Mouse (Mus musculus) B cell, adult 2 months (primary cell): Measurements from ENCODE around the gene Pm20d1.
"Not testable (repeated sequence)": the region's sequence is repeated elsewhere in the genome, so short reads cannot be mapped to it uniquely, and the experiment has no call there.

ENCODE experiments used
- DNase-seq, 2 experiments: peaks; one replicate each; pipeline ENCODE4 v3.0.0; 2022

Gene Pm20d1

DNA sequence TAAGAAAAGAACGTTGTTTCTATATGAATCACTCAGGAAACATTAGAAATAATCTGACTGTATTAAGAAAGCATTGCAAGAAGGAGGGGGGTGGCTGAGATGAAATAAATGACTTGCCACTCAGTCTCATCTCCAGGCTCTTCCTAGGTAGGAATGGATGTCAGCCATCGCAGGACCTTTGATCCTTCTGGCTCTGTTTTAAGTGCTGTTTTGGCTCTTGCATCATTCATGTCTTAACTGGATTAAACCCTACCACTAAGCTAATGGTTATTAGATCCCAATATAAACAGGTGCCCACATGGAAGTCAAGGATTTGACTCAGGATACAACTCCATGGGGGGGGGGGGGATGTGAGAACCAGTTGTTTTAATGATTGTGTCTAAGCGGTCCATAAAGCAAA is 2.0 kb upstream of the Pm20d1 start:
- DNase-seq, result no peak

DNA sequence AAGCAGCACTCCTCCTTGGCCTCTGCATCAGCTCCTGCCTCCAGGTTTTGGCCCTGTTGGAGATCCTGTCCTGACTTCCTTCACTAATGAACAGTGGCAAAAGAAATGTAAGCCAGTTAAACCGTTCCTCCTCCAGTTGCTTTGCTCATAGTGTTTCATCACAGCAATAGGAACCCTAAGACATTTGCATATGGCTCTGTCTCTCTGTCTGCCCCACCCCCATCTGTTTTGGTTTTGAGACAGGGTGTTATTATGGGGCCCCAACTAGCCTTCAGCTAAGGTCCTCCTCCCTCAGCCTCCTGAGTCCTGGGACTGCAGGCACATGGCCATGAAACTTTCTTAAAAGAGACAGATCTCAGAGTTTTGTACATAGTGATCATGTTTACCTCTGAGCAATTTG is 2.8 kb downstream of the Pm20d1 start:
- DNase-seq, result no peak

DNA sequence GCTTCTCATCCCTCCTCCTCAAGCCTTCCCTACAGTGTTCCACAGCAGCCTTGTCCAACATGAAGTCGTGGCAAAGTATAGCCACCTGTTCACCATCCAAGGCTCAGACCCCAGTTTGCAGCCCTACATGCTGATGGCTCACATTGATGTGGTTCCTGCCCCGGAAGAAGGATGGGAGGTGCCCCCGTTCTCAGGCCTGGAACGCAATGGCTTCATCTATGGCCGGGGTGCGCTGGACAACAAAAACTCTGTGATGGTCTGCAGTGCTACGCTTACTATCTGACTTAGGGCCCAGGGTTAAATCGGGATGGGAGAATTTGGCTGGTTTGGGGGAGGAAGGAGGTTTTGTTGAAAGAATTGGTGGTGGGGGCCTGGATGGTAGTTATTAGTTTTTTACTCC is 3.9 kb downstream of the Pm20d1 start:
- DNase-seq, result no peak

DNA sequence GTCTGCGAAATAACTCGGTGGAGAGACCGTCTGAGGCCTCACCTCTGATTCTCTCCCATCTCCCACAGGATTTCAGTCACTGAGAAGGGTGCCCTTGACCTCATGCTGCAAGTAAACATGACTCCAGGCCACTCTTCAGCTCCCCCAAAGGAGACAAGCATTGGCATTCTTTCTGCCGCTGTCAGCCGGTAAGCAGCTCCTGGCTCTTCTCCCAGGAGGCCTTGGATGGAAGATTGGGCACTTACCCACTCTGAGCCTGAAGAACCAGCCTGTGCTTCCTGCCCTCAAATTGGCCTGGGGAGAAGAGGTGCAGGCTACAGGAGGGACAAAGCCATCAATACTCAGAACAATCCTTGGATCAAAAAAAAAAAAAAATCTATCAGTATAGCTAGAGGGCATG is 5.5 kb downstream of the Pm20d1 start:
- no peak for DNase-seq

DNA sequence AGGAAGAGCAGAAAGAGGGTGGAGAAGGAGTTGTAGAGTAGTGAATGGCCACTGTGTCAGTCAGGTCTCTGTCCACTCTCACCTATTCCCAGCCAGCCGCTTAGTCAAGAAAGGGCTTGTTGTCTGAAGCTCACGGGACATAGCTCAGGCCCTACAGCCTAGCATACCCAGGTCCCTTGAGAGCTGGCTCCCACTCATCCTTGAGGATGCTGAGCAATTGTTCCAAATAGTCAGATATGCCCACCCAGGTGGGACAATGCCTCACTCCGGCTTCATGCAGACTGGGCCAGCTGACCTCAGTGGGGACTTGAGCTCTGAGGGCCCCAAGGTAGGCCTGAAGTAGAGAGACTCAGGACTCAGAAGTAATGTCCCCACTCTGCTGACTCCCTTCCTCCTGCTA is 7.0 kb downstream of the Pm20d1 start:
- no peak for DNase-seq

DNA sequence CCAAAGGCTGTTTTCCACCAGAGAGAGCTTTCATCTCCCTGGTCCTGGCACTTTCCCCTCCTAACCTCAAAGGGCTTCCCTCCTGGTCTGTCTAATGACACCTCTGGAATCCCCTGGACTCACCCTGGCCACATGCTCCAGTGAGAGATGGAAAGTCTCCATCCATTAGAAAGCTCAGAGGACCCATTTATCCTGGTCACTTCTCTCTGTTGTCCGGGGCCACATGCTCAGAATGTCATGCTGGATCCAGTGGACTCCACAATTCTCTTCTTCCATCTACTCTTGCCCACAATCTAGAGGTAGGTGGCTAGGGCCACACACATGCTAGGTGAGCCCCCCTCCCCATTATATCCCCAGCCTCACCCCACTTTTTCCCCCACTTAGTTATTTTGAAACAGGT is 11.8 kb downstream of the Pm20d1 start:
- DNase-seq, result no peak

DNA sequence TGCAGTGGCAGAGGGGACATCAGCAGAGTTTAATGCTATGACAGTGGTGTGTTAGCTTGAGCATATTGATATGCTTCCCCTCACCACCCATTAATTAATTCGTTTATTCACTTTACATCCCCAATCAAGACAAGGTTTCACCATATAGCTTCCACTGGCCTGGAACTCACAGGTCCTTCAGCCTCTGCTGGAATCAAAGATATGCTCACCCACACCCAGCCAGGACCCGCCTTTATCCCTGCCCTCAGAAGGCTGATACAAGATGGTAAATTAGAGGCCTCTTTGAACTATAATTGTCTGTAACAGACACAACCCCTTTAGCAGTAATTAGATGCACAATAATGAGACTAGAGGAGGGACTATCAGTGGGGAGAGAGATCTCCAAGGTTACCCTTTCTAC is 12.5 kb downstream of the Pm20d1 start:
- DNase-seq, result no peak

DNA sequence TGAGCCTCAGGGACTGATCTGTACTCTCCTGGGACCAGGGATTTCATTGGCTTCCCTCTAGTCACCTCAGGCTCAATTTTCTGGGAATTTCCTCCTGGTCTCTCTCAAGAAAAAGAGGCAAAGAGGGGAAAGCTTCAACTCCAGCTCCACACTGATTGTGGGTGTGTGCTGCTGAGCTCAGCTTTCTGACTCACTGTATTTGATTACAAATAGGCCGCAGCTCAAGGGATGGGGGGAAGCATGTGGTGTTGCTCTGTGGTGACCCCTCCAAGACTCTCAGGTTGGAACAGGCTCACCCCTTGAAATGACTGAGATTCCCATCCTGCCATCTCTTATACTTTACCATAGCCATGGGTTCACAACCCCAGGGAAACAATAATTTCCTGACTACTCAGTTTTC is 14.2 kb downstream of the Pm20d1 start:
- no peak for DNase-seq

DNA sequence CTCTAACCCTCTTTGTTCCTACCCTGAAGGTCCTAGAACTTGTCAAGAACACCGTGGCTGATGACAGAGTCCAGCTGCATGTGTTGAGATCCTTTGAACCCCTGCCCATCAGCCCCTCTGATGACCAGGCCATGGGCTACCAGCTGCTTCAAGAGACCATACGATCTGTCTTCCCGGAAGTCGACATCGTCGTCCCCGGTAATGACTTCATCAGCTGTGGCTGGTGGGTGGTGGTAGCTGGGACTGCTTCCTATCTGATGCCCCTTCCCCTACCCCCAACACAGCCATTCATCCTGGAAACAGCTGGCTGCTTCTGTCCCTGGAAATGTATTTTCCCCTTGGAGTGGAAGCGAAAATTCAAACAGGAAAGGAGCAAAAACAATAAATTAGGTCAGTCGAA is 14.8 kb downstream of the Pm20d1 start:
- DNase-seq, result no peak

DNA sequence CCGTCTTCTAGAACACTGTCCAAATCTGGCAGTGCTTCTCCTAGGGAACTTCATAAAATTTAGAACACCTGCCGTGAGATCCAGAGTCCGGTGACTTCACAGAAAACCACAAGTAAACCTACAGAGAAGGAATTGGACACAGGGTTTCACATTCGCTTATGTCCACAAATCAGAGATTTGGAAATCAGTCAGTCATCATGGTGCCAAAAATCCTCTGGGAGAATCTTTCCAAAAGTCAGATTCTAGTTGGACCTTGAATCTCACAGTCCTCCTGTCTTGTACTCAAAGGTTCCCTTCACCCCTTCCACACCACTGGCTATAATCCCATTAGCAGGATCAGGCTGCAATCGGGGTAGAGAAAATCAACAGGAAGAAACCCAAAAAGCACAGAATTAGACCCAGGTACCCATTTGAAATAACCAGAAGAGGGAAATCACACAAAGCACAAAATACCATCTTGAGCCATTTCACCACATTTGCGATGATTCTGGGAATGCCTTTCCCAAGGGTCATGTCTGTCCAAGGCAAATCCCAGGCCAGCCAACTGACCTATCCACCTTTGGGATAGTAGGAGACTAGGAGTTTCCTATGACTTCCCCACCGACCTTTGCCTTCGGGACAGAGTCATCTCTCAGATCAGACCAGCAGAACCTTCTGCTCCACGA is 15.6 kb downstream of the Pm20d1 start:
- DNase-seq, result no peak

DNA sequence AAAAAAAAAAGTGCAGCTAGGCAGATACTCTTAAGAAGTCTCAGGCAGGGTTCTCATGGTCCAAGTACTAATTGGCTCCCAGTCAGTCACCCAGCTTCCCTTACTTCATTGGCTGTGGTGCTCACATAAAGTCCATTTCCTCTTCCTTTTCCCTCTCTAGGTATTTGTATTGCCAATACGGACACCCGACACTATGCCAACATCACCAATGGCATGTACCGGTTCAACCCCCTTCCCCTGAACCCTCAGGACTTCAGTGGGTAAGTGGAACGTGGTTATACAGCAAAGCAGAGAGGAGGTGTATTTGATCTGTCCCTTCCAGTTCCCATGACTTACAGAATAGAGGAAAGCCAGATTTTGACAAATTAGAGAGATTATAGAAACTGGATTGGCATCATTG is 16.6 kb downstream of the Pm20d1 start:
- DNase-seq, result no peak

DNA sequence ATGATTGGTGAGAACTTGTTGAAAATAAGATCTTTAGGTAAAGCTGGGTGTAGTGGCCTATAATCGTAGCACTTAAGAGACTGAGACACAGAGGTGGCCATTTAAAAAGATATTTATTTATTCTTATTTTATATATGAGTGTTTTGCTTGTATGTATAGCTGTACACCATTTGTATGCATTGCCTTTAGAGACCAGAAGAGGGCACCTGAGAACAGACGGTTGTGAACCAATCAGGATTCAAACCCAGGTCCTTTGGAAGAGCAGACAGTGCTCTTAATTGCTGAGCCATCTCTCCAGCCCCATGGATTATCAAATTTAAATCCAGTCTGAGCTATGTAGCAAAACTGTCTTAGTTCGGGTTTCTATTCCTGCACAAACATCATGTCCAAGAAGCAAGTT is 17.0 kb downstream of the Pm20d1 start:
- no peak for DNase-seq

DNA sequence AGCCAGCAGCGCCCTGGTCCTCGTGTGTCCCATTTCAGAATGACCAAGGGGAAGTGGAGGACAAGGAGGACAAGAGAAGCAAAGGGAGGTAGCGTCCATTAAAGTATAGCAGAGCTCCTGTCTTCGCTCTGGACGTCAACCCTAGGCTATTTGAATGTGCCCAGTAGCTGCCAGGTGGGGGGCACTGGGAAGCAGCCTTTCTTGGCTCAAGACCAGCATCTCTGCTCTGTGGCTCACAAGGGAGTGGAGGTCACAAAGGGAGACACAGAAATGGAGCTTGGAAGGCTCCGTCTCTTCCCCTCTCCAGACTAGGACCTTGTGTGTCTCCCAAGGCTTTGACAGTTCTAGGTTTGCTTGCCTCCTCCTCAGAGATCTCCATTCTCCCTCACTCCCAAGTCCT is 19.7 kb downstream of the Pm20d1 start:
- DNase-seq, result no peak

DNA sequence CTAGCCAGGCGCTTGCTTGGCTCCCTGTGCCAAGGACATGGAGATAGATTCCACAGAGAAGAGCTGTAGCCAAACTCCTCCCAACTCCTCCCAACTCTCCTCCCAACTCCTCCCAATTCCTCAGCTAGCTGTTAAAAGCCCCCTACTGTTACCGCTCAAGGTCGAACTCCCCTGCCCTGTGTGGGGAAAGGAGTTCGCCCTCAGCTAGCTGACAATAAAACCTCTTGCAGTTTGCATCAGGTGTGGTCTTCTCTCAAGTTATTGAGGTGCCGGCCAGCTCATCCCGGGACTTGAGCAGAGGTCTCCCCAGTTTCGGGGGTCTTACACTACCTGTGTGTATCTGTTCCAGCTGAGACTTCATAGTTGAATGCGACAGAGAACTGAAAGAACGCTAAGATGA is 23.2 kb downstream of the Pm20d1 start:
- not testable (repeated sequence) for DNase-seq

DNA sequence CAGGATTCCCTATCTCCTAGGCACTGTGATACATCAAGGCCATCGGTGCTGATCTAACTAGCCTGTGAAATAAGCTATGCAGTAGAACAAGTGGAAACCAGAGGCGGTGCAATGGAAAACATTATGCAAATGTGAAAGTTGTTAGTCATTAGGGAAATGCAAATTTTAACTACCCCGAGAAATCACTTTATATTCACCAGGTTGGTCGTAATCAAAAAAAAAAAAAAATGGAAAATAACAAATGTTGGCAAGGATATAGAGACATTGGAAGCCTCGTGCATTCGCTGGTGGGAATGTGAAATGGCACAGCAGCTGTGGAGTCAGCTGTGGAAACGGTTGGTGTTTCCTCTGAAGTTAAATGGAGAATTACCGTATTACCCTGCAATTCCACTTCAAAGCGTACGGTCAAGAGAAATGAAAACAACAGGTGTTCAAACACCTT is 23.7 kb downstream of the Pm20d1 start:
- DNase-seq, result peak in 1 of 2 experiments; percentile 22

DNA sequence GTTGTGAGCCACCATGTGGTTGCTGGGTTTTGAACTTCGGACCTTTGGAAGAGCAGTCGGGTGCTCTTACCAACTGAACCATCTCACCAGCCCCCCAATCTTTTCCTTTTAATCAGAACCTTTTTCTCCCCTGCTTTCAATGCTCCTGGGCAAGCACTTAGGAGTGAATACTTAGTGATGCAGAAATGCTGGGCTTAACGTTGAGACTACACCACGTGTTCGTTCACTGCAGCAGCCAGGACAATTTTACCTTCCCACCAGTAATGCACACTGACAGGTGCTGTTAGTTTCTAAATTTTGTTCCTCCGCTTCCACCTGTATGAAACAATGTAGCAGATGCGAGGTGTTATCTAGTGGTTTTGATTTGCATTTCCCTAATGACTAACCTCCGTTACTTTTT is 25.1 kb downstream of the Pm20d1 start:
- no peak for DNase-seq

DNA sequence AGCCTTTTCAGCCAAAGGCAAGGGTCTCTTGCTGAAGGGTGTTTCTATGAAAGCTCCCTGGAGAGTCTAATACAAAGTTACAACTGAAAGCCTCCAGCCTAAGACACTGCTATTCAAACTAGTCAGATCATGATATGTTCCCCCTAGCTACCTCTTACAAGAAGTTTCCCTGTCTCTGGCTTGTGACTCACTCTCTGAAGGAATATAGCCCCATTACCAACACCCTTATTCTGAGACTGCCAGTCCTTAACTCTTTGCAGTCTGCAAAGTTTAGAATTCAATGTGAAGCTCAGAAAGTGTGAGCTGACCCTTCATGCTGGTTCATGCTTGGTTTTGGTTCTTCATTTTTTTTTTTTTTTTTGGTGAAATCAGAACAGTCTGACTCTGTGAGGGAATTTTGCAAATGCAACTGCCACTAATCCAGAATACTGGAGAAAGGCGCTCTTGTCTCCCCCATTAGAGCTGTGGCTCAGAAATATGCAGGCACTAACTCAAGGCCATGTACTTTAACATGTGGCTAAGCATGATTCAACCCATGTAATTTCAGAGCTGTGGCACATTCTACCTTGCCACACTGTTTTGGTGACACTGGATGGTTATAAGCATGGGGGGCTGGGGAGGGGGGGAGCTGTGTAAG is 25.8 kb downstream of the Pm20d1 start:
- DNase-seq, result no peak

DNA sequence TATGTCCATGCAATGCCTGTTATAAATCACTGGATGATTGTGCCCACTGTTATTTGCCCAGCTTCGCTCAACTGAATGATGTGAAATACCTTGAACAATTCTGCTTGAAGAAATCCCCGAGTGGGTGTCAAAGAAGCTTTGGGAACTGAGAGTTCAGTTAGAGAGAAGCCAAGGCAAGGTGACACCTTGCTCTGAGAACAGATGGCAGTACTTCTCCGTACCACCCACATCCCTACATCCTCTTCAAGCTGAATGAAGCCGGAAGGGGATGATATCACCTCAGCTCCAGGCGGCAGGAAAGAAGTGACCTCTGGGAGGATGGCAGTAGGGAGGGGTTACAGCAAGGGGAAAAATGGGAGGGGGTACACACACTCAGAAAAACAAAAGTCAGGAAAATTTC is 26.4 kb downstream of the Pm20d1 start:
- no peak for DNase-seq

DNA sequence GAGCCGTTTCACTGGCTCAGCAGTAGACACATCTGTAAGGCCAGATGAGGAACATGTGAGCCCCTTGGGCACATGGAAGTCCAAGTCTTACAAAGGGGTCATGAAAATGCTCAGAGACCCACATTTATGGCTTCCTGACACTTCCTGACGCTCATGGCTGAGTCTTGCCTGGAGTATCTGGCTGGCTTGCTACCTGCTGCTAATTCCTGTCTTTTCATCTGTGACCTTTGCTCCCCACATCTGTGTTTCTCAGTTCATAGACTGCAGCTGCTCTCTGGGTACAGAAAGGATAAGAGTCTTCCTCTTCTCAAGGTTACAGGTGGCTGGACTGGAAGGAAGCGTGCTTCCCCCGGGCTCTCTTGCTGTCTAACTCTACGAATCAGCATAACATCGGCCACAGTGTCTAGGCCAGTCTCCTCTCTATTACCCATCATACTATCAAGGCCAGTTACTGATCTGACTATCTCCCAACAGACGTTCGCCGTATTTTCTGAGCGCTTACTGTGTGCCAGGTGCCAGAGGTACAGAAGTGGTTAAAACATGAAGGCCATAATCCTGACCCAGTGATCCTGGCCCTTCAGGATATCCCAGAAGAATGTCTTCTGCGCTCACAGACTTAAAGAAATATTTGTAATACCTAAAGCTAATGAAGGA is 27.5 kb downstream of the Pm20d1 start:
- no peak for DNase-seq

DNA sequence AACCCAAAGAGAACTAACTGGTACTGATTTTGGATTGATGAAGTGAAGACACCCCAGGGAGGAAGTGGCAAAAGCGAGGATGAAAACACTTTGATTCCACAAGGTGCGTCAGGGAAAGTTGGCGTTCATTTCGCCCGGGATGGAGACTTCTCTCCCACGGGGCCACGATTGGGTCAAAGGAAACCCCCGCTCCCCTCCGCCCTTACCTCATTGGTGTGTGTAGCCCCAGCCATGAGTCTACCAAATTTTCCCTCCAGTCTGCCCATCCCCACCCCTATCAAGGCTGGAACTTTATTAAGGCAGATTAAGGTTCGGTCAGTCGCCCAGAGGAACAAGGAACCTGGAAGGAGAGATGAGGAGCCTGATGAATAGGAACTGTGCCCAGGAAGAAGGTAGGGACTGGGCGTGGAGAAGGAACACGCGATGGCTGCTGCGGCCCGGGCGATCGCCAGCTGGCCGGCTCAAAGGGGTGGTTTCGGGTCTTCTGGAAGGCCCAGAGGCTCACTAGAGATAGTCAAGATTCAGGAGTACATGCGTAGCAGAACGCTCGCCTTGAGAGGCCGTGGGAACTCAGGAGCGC is 30.1 kb downstream of the Pm20d1 start, which contains the start of gene Slc41a1:
Gene Slc41a1 (plus strand): TSS at position 287 of the 580 bp plus-strand sequence.
- DNase-seq, result peak in 1 of 2 experiments; percentile 40

DNA sequence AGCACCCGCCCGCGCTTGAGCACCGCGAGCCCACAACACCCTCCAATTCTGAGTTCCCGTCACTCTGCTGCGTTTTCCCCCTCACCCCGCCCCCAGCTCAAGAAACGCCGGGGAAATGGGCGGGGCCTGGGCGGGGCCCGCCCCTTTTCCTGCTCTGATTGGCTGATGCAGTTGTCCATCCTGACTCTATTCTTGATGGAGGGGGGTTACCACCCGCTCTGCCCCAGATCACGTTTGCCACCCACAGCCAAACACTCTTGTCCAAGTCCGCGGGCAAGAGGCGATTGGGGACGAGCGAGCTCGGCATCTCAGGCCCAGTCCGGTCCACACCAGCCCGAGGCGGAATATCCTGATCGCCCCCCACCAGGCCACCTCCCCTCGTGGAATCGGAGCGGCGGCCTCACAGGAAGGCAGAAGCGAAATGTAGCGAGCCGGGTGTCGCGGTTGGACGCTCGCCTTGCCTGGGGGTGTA is 30.6 kb downstream of the Pm20d1 start:
- peak; percentile 95 to 96 for DNase-seq

DNA sequence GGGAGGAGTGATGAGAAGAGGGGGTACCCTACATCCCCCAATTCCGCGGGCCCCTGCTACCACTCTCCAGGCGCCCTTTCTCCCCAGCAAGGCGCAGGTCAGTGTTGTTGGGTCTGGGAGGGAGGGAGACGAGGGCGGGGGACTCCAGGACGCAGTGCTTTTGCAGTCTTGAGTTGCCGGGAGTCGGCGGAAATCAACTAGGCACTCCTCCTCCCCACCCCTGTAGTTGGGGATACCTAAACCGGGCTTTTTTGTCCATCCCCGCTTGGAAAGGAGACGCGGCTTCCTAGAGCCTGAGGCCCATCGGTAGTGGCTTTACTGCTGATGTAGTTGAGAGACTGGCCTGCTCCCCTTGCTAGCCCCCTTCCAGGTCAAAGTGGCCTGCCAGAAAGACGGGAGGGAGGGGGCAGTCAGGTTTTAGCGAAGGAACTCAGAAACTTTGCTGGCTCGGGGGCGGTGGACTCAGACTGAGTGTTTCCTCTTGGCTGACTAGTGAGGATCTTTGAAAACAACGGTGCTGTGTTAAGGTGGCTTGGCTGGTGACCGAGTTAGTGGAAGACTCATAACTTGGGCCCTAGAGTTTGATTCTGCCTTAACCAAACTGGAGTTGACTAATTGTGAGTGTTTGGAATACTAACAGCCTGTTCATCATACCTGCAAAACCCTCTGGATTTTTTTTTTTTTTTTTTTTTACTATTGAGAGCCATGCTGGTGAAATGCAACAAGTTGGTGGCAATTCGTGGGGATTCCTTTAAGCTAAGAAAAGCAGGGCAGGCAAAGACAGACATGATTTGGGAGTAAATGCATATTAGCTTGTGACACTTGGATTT is 31.3 kb downstream of the Pm20d1 start:
- peak; percentile 44 to 46 for DNase-seq

DNA sequence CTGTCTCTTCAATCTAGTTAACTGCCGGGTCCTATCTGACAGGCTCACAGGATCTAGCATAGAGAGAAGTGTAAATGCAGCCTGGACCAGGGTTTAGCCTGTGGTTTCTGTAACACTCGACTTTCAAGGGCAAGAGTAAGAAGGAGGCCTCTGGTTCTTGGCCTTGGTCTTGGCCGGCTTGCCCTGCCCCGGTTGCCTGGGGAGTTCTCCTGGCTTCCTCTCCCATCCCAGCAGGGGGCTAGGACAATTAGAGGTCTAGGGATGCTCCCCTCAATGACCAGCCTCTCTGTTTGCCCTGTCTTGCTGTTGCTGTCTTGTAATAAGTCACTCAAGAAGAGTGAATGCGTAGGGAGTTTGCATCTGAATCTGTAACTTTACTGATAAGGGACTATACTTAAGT is 32.1 kb downstream of the Pm20d1 start:
- DNase-seq, result no peak
